Mouse (Mus musculus) gastrocnemius, adult 18-20 months (tissue): ENCODE results near the gene Ctla2b. TPM values are rescaled to one million over a fixed set of nuclear protein-coding genes. Genes with fewer than 3 reads are reported as not detected.
"Not testable (repeated sequence)": the region's sequence is repeated elsewhere in the genome, so short reads cannot be mapped to it uniquely, and the experiment has no call there.

Source experiments
- DNase-seq: peaks from one replicate; pipeline ENCODE4 v3.0.0; 2021; ENCODE audit warnings: low spot score
- long read RNA-seq, 2 experiments: library from polyadenylated mRNA; stranded (forward); transcript quantifications; one replicate each; pipeline ENCODE4 v2.0.0; 2021
- total RNA-seq, 2 experiments: library from RNA; stranded (reverse); gene quantifications; 2 replicates each; pipeline ENCODE4 v1.2.3; 2021

Gene Ctla2b
- total RNA-seq, result 1 to 10 TPM; 2.7 to 3.1 TPM
- long read RNA-seq, experiment 1, result 0 reads
- long read RNA-seq, experiment 2, result 0 reads

DNA sequence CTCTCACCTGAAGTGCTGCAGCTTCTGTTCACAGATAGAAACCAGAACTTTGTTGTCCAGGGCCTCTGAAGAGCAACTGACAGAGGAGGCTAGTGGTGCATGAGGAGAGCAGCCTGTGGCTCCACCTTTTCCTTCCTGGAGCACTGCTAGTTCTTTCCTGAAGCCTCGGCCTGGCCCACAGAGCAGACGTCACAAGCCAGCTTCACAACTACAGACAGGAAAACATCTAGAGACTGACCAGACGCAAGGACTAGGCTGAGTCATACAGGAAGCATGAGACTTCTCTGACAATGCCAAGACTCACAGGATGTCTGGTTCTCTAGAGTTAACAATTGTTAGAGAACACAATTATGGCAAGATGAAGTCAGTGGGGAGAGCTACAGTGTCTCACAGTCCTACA, at the start of gene Ctla2b:
TSS of gene Ctla2b (minus strand) at position 120 of the 400 bp plus-strand sequence.
- DNase-seq, result peak; percentile 40

- DNase-seq, result not testable (repeated sequence)
Measured at GRCm38 (mm10) chr13:60941884-60942283, 44.6 kb upstream of the Ctla2b start, which contains the start of gene Tpbpa. Tpbpa (minus strand) TSS chr13:60941984.

DNA sequence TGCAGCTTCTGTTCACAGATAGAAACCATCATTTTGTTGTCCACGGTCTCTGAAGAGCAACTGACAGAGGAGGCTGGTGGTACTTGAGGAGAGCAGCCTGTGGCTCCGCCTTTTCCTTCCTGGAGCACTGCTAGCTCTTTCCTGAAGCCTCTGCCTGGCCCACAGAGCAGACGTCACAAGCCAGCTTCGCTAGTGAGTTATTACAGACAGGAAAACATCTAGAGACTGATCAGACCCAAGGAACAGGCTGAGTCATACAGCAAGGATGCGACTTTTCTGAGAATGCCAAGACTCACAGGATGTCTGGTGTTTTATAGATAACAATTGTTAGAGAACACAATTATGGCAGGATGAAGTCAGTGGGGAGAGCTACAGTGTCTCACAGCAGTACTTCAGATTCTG, 39.3 kb upstream of the Ctla2b start, which contains the start of the genes Gm49391 and Ctla2a:
TSS of gene Gm49391 (minus strand) at position 72 of the 402 bp plus-strand sequence.
TSS of gene Ctla2a (minus strand) at position 126 of the 402 bp plus-strand sequence.
- DNase-seq, result peak; percentile 8

DNA sequence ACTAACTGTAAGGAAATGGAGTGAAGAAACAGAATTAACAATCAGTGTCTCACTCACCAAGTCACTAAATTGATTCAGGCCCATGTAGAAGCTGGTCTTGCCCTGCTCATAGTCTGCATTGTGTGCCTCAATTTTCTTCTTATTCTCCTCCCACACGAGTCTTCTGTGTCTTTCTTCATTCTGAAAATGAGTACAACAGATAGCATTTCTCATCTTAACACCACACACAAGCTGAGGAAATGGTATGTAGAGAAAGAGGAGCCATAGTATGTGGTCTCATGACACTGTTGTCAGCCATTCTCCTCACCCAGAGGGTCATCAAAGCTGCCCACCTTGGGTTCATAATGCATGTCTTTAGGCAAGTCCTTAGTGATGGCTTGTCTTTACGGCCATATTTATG, 38.2 kb upstream of the Ctla2b start, which contains the start of gene Gm49393:
TSS of gene Gm49393 (minus strand) at position 101 of the 400 bp plus-strand sequence.
- DNase-seq, result not testable (repeated sequence)

DNA sequence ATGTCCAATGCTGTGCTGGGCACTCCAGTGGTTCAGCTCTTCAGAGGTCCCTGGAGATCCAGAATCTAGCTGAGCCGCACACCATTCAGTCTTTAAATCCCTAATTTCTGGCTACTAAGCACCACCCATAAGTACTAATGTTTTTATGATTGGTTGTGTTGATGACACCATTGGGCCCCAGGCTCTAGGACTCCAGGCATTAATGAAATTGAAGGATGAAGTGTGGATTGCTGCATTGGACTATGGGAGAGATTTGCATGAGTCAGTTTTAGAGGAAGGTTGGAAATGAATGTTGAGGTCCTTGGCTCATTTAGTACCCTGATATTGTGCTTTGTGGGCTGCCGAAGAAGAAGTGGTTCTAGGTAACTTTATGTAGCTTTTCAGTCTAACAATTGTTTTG, 7.5 kb upstream of the Ctla2b start, which contains the start of gene Tpbpb:
TSS of gene Tpbpb (minus strand) at position 101 of the 400 bp plus-strand sequence.
- DNase-seq, result not testable (repeated sequence)

- not testable (repeated sequence) for DNase-seq
Measured at GRCm38 (mm10) chr13:60896794-60897193, 453 bp downstream of the Ctla2b start, which contains the start of gene Gm49392. Gm49392 (minus strand) TSS chr13:60896894.

DNA sequence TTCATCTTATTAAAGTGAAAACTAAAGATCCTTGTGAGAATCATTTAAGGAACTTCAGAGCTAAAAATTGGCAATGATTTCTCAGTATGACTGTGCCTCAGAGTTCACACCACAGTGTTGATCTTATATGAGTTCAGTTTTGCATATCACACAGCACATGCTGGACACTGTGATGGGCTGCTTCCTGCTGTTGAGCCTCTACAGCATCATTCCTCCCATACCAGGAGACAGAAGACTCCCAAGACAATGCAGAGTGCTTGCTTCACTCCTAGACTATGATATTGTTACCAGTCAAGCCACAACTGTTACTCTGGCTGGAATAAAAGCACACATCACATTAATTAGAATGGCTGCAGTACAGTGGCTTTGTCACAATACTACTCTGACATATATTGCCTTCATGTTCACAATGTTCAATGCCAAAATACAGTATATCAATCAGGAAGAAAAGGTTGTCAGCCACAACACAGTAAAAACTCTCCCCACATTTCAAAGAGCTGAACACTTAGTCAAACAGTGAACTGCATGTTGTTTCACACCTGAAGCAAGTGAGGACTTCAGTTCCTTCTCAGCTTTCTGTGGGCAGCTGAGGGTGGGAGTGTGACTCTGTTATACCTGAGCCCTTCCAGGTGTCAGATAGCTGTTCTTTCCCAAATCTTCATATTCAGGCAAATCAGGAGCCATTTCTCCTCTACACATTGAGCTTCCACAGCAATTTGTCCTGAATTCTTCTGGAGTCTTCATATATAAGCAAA, 1.7 kb downstream of the Ctla2b start:
- no peak for DNase-seq

DNA sequence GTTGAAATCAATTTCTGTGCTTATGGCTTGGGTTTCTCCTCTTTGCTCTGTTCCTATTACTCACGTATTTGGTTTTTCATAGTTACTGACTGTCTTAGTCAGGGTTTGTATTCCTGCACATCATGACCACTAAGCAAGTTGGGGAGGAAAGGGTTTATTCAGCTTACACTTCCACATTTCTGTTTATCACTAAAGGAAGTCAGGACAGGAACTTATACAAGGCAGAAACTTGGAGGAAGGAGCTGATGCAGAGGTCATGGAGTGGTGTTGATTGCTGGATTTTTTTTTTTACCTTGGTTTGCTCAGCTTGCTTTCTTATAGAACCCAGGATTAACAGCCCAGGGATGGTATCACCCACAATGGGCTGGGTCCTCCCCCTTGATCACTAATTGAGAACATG, 4.9 kb downstream of the Ctla2b start:
- DNase-seq, result no peak

- DNase-seq, result no peak
Measured at GRCm38 (mm10) chr13:60864281-60864680, 33.0 kb downstream of the Ctla2b start, which contains the start of gene 4930486L24Rik. 4930486L24Rik (minus strand) TSS chr13:60864475.

DNA sequence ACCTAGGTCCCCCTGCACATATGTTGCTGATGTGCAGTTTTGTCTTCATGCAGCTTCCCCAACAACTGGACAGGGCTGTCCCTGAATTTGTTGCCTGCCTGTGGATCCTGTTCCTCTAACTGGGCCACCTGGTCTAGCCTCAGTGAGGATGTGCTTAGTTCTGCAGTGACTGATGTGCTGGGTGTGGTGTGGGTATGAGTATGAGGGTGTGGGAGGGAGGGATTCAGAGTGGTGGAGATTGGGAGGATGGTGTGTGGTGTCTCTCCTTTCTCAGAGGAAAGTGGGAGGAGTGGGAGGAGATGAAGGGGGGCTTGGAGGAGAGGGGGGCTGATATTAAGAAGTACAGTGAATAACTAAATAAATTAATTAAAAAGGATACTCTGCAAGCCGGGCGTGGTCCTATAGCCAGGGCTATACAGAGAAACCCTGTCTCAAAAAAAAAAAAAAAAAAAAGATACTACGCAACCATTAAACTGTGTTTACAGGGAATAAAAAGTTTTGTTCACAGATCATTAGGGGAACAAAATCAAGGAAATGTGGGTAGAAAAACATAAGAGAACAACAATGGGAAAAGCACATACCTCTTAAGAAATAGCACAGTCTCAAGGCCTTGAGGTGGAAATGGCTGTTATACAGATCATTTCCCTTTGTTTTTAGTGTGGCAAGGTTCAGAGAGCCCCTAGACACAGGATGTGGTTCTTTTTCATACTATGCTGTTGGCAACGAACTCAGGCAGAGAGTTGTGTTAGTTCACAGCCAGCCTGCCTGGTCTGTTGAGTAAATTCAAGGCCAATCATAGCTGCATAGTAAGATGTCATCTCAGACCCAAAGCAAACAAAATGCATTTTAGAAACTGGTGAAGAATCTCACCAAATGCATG, 48.8 kb downstream of the Ctla2b start:
- DNase-seq, result no peak

Other genes with a start within 250 kb of the Ctla2b start
- gene BC051665, start 111.1 kb downstream of the Ctla2b start, total RNA-seq, result not detected
- gene Ctsll3, start 94.6 kb downstream of the Ctla2b start, total RNA-seq, result not detected
- gene 4930486L24Rik, start 33.0 kb downstream of the Ctla2b start, total RNA-seq, result not detected
- gene Gm49392, start 553 bp downstream of the Ctla2b start, total RNA-seq, result 1 to 10 TPM in 1 of 2 experiments, under 1 TPM in 1; 0.48 to 1.0 TPM
- gene Tpbpb, start 7.4 kb upstream of the Ctla2b start, total RNA-seq, result not detected
- not detected for gene Gm49393, start 38.1 kb upstream of the Ctla2b start, total RNA-seq
- 1 to 10 TPM in 1 of 2 experiments, not detected in 1; 1.0 TPM for gene Gm49391, start 39.1 kb upstream of the Ctla2b start, total RNA-seq
- gene Ctla2a, start 39.2 kb upstream of the Ctla2b start, total RNA-seq, result 10 to 100 TPM; 18.2 to 24.3 TPM
- not detected for gene Tpbpa, start 44.5 kb upstream of the Ctla2b start, total RNA-seq
- gene Ctsj, start 108.5 kb upstream of the Ctla2b start, total RNA-seq, result not detected
- not detected for gene Ctsq, start 143.2 kb upstream of the Ctla2b start, total RNA-seq